Mouse (Mus musculus) ES-E14 (cell line): ENCODE measurements at regions not wholly inside any gene's neighbourhood (a gene's known extent, or its start where the extent isn't known, plus 50 kb on each side); places are given as distances from the start of the nearest gene placed in this dataset.

Experiments
- CHD2 ChIP-seq: IDR thresholded peaks from 2 replicates; pipeline ENCODE4 v1.6.1; 2014; ENCODE audit warnings: mild to moderate bottlenecking, low read depth, low read length, inconsistent platforms
- HCFC1 ChIP-seq: IDR thresholded peaks from 2 replicates; pipeline ENCODE4 v1.6.1; 2012; ENCODE audit warnings: low read length, inconsistent platforms, borderline replicate concordance; ENCODE audit not compliant: insufficient read depth
- MAFK ChIP-seq: IDR thresholded peaks from 2 replicates; pipeline ENCODE4 v1.6.1; 2014; ENCODE audit warnings: mild to moderate bottlenecking, low read depth, low read length, inconsistent platforms; ENCODE audit not compliant: insufficient read depth
- ZC3H11A ChIP-seq: IDR thresholded peaks from 2 replicates; pipeline ENCODE4 v1.6.1; 2012; ENCODE audit warnings: low read depth, mild to moderate bottlenecking, inconsistent platforms, low read length, borderline replicate concordance
- ZNF384 ChIP-seq: IDR thresholded peaks from 2 replicates; pipeline ENCODE4 v1.6.1; 2012; ENCODE audit warnings: low read depth, low read length, inconsistent platforms

- TF ChIP-seq MAFK, result no peak
- no peak for TF ChIP-seq CHD2
- no peak for TF ChIP-seq ZC3H11A
- no peak for TF ChIP-seq HCFC1
- TF ChIP-seq ZNF384, result no peak
Observed at GRCm38 (mm10) chr3:149705322-149705721, 715.0 kb upstream of the Adgrl2 start.
